Mouse (Mus musculus): ENCODE measurements around the gene Clec2i. TPM values are rescaled to one million over a fixed set of nuclear protein-coding genes. Genes with fewer than 3 reads are reported as not detected.
"Not testable (repeated sequence)": the region's sequence is repeated elsewhere in the genome, so short reads cannot be mapped to it uniquely, and the experiment has no call there.

The Clec2i gene
- total and polyA plus RNA-seq, 2 experiments from 2014 or later, result 0.11 TPM; not detected in 1

DNA sequence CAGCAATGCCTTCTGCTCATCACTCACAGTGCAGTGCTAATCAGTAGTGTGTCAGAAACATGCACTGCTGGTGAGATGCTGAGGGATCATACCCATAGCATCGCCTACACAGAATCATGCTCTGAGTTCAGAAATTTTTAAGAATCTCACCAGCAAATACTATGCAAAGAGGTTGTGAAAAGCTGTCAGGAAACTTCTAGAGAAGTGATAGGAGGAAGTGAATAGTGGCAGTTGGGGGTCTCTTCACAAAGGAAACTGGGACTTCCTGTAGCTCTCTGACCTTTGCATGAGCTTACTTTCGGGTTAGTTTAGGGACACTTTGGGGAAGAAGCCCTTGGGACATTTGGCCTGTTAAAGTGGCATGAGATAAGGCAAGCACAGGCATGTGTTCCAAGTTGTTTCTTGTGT is 3.6 kb downstream of the Clec2i start, which contains the start of gene BC035044:
BC035044 (minus strand) TSS at position 179 of the 408 bp plus-strand sequence.
- no peak within 1 kb of the TSS for H3K27ac ChIP-seq (ENCODE audit: low read depth, low read length)
- no peak within 1 kb of the TSS for H3K4me2 ChIP-seq (ENCODE audit: low read depth)
- ATAC-seq, result no peak
- no peak for TF ChIP-seq CTCF (IDR thresholded peaks at IDR 0.05; ENCODE audit: low read depth)
- H3K4me1 ChIP-seq (ENCODE audit: insufficient read depth), result no peaks in the 10 kb centered on the region
- no peak within 1 kb of the TSS for H3K4me3 ChIP-seq (ENCODE audit: low read depth, low read length)
- DNase-seq, result no peak
- no peaks in the 10 kb centered on the region for H3K27me3 ChIP-seq (ENCODE audit: insufficient read depth, low read length)
- 77% methylated on average over 2 of the region's 2 CpGs for WGBS
- no peak within 1 kb of the TSS for H3K9ac ChIP-seq
- no peaks in the 10 kb centered on the region for H3K9me3 ChIP-seq (ENCODE audit: low read length)
- no peaks in the 10 kb centered on the region for H3K36me3 ChIP-seq (ENCODE audit: insufficient read depth)

DNA sequence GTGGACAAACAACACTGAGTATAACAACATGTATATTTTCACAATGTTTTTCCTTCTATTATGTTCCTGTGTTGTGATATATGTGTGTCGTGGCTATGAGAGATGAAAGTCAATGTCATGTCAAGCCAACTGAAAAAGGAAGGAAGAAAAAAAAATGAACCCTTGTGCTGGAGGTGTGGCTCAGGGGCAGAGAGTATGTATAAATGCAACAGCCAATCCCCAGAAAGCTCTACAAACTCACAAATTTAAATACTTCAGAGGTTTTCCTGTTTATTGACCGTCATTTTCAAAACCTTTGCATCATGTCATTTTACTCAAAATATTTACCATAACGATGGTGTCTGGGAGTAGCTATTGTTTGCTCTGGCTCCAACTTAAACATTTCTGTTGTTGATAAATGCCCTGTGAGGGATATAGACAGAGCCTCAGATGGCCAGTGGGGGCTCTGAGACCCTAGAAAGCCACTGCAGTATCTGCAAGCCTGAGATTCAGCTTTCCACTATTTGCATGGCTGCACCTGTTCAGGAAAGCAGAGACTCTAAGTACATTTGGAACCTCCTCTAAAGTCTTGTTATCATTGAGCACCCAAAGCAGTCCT is 8.1 kb downstream of the Clec2i start:
- Histone ChIP-seq H3K27ac (ENCODE audit: low read depth, low read length) (no peak overlapping the region), H3K4me3 (ENCODE audit: low read depth, low read length) (no peak overlapping the region), H3K27me3 (ENCODE audit: insufficient read depth, low read length) (no peaks in the 10 kb centered on the region), H3K9ac (no peak overlapping the region), H3K9me3 (ENCODE audit: low read length) (no peaks in the 10 kb centered on the region), H3K4me2 (ENCODE audit: low read depth) (no peak overlapping the region), H3K4me1 (ENCODE audit: insufficient read depth) (no peaks in the 10 kb centered on the region), H3K36me3 (ENCODE audit: insufficient read depth) (no peaks in the 10 kb centered on the region)
- no peak for TF ChIP-seq CTCF (IDR thresholded peaks at IDR 0.05; ENCODE audit: low read depth)
- ATAC-seq, result no peak
- 84% methylated on average over 3 of the region's 3 CpGs for whole genome bisulfite sequencing
- no peak for DNase-seq

DNA sequence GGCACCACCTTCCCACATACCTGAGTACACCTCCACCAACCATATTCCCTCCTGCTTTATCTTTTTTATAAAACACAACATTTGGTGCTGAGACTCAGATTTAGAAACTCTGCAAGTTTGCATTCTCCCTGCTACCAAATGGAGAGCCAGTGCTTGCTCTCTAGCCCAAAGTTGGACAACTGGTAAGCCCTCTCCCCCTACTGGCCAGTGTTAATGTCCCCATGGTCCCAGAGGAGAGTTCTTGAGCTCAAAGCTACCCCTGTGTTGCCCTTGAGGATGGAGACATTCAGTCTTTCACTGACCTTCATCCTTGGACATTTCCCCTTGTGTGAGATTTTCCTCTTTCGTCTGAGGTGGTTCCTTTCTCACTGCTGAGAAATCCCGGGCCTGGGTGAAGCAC is 12.7 kb downstream of the Clec2i start:
- Histone ChIP-seq H3K9ac (no peak overlapping the region), H3K36me3 (ENCODE audit: insufficient read depth) (no peaks in the 10 kb centered on the region), H3K27me3 (ENCODE audit: insufficient read depth, low read length) (no peaks in the 10 kb centered on the region), H3K4me3 (ENCODE audit: low read depth, low read length) (no peak overlapping the region), H3K4me1 (ENCODE audit: insufficient read depth) (no peaks in the 10 kb centered on the region), H3K4me2 (ENCODE audit: low read depth) (no peak overlapping the region), H3K27ac (ENCODE audit: low read depth, low read length) (no peak overlapping the region), H3K9me3 (ENCODE audit: low read length) (no peaks in the 10 kb centered on the region)
- DNase-seq, result no peak
- ATAC-seq, result no peak
- no peak for TF ChIP-seq CTCF (IDR thresholded peaks at IDR 0.05; ENCODE audit: low read depth)
- 84% methylated on average over 2 of the region's 2 CpGs for WGBS

DNA sequence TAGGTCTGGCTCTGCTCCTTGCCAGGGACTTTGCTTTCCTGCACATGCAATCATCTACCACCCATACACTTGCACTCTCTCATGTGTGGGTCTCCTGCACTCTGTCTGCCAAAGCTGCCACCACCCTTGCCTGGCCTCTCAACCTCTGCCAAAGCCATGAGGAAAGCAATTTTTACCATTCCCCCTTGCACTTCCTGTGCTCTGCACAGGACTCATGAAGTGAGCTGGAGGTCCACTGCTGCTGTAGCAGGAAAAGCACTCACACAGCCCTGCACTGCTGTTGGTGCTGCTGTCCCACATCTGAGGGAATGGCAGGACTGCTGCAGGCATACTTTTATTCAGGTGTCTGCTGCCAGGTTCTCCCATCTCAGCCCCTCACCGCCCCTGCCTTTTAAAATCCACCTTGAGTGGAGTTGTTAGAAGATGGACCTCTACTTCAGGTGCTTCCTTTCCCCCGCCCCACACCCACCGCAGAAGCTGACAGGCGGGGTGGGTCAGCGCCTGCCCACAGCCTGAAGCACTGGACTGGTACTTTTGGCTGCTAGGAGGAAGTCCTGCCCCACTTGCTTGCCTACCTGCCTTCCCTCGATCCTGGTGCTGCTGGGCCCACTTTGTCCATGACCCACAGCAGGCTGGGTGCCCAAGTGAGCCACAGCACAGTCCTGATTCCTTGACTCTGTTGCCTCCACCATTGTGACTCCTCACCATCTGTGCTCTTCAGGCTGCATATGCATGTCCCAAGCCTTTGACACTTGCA is 13.6 kb downstream of the Clec2i start:
- not testable (repeated sequence) for DNase-seq; H3K4me3 ChIP-seq (ENCODE audit: low read depth, low read length); ATAC-seq; H3K9ac ChIP-seq; H3K9me3 ChIP-seq (ENCODE audit: low read length); H3K4me2 ChIP-seq (ENCODE audit: low read depth); H3K36me3 ChIP-seq (ENCODE audit: insufficient read depth); H3K4me1 ChIP-seq (ENCODE audit: insufficient read depth); H3K27ac ChIP-seq (ENCODE audit: low read depth, low read length); H3K27me3 ChIP-seq (ENCODE audit: insufficient read depth, low read length)
- WGBS, result 93% methylated on average over 6 of the region's 6 CpGs

DNA sequence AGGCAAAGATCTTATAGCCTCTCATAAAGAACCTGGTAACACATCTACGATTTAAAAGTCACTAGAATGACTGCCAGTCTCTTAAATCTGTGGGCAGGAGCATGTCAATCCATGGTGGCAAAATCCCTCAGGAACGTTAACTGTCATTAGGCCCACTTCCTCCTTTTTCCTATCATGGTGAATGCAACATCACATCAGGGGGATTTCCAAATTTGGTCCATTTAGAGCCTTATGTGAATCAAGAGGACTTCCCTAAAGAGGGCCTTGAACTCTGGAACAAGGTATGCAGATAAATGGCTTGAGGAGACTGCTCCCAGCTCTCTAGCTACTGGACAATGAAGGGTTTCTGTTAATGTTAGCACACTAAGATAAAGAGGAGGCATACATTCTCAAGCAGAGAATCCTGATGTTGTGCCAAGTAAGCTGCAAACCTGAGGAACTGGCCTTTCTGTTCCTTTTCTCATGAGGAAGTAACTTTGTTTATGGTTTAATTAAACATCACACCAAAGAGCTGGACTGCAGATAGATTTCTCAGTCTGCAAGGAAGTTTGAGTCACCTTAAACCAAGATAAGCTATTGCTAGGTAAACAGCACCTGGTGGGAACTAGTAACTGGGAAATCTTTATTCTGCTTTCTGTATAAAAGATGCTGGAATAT is 26.3 kb downstream of the Clec2i start:
- no peaks in the 10 kb centered on the region for H3K9me3 ChIP-seq (ENCODE audit: low read length)
- WGBS, result 90% methylated on average over 2 of the region's 2 CpGs
- H3K4me1 ChIP-seq (ENCODE audit: insufficient read depth), result no peaks in the 10 kb centered on the region
- no peak overlapping the region for H3K9ac ChIP-seq
- ATAC-seq (no peak), DNase-seq (no peak)
- H3K4me3 ChIP-seq (ENCODE audit: low read depth, low read length), result no peak overlapping the region
- no peaks in the 10 kb centered on the region for H3K36me3 ChIP-seq (ENCODE audit: insufficient read depth)
- no peak overlapping the region for H3K27ac ChIP-seq (ENCODE audit: low read depth, low read length)
- no peak for TF ChIP-seq CTCF (IDR thresholded peaks at IDR 0.05; ENCODE audit: low read depth)
- no peak overlapping the region for H3K4me2 ChIP-seq (ENCODE audit: low read depth)
- no peaks in the 10 kb centered on the region for H3K27me3 ChIP-seq (ENCODE audit: insufficient read depth, low read length)

DNA sequence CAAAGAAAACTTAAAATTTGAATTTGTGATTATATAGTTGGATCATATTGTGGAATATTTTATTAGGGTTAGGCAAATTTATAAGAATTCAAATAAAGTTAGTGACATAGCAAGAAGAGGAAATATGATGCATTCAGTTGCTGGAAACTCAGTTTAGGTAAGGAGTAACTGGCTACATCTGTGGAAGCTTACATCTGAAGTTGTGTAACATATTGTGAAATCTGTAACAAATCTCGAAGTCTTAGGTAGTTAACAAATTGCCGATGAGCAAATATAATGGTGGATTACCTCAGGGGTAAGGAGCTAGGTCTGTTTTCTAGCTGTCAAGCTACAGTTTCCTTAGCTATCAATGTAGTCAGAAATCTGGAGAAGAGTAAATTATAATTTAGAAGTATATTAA is 29.9 kb downstream of the Clec2i start:
- H3K9ac ChIP-seq, result no peak overlapping the region
- H3K4me3 ChIP-seq (ENCODE audit: low read depth, low read length), result no peak overlapping the region
- H3K4me2 ChIP-seq (ENCODE audit: low read depth), result no peak overlapping the region
- no peak overlapping the region for H3K27ac ChIP-seq (ENCODE audit: low read depth, low read length)
- ATAC-seq, result no peak
- DNase-seq, result no peak
- H3K36me3 ChIP-seq (ENCODE audit: insufficient read depth), result no peaks in the 10 kb centered on the region
- 86% methylated on average over 2 of the region's 2 CpGs for WGBS
- no peaks in the 10 kb centered on the region for H3K27me3 ChIP-seq (ENCODE audit: insufficient read depth, low read length)
- TF ChIP-seq CTCF (IDR thresholded peaks at IDR 0.05; ENCODE audit: low read depth), result no peak
- H3K9me3 ChIP-seq (ENCODE audit: low read length), result no peaks in the 10 kb centered on the region
- no peaks in the 10 kb centered on the region for H3K4me1 ChIP-seq (ENCODE audit: insufficient read depth)

DNA sequence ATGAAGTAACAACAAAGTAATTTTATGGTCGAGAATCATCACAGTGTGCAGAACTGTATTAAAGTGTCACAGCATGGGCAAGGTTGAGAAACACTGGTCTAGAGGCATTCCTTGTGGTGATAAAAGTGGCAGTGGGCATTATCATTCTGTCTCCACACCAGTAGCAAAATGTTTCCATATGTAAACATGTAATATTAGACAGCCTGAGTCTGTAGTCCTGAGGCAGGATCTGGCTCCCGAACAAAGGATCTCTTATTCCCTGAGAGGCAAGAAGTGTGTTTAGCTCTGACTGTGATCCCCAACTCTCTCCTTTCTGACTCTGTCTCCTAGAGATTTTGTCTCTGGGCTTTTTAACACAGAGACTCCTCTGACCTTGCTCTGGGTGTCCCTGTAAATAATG is 45.7 kb downstream of the Clec2i start:
- H3K27me3 ChIP-seq (ENCODE audit: insufficient read depth, low read length), result no peaks in the 10 kb centered on the region
- H3K9me3 ChIP-seq (ENCODE audit: low read length), result no peaks in the 10 kb centered on the region
- WGBS, result 76% methylated on average over 2 of the region's 2 CpGs
- no peak for ATAC-seq
- H3K4me3 ChIP-seq (ENCODE audit: low read depth, low read length), result no peak overlapping the region
- H3K4me2 ChIP-seq (ENCODE audit: low read depth), result no peak overlapping the region
- no peaks in the 10 kb centered on the region for H3K36me3 ChIP-seq (ENCODE audit: insufficient read depth)
- DNase-seq, result no peak
- TF ChIP-seq CTCF (IDR thresholded peaks at IDR 0.05; ENCODE audit: low read depth), result no peak
- H3K9ac ChIP-seq, result no peak overlapping the region
- H3K27ac ChIP-seq (ENCODE audit: low read depth, low read length), result no peak overlapping the region
- H3K4me1 ChIP-seq (ENCODE audit: insufficient read depth), result no peaks in the 10 kb centered on the region

DNA sequence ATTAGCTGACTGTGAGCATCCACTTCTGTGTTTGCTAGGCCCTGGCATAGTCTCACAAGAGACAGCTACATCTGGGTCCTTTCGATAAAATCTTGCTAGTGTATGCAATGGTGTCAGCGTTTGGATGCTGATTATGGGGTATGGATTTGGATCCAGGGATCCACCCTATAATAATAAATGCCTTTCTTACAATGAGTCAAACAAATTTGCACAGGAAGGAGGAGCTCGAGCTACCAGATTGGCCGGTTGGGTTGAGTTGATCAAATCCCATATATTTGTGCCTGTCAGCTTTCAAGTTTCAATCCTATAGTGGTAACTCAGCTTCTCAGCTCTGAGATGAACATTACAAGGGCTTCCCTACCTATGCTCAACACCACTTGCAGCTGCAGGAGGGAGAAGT is 46.7 kb downstream of the Clec2i start, which contains the start of gene Clec2g:
Clec2g (plus strand) TSS at position 301 of the 400 bp plus-strand sequence.
- DNase-seq; H3K9me3 ChIP-seq (ENCODE audit: low read length); H3K4me3 ChIP-seq (ENCODE audit: low read depth, low read length); H3K4me1 ChIP-seq (ENCODE audit: insufficient read depth); H3K27ac ChIP-seq (ENCODE audit: low read depth, low read length); ATAC-seq; H3K4me2 ChIP-seq (ENCODE audit: low read depth); H3K27me3 ChIP-seq (ENCODE audit: insufficient read depth, low read length); H3K9ac ChIP-seq; H3K36me3 ChIP-seq (ENCODE audit: insufficient read depth): not testable (repeated sequence)
- 84% methylated on average over 4 of the region's 4 CpGs for WGBS

DNA sequence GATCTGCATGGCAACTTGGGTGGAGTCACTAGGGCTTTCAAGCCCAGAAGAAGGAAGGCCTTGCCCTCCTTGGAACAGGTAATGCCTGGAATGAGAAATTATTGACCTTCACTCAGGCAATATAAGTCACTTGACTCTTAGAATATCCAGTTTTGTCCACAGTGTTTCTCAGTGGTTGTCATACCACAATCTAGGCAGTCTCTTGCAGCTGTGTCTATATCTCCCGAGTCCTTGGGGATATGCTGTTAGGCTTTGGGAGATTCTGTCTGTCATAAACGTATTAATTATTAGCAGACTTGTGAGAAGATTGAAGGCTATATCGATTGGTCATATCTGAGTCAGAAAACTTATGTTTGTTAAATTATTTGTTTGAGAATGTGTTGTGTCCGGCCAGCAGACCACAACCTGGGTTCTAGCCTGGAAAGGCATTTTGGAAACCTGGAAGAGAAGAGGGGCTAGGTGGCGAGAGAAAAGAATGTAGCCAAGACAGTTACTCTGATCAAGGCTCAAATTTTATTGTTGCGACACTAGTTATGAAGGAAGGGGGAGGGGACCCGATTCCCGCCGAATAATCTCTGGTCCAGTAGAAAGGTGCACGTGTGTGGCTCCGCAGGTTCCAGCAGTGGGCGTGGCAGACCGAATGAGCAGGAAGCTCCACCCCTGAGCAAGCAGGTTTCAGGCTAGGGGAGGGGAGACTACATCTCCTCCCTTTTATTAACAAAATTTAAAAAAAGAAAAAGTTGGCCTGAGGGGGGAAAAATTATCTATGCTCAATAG is 48.7 kb downstream of the Clec2i start:
- H3K4me3 ChIP-seq (ENCODE audit: low read depth, low read length); H3K27me3 ChIP-seq (ENCODE audit: insufficient read depth, low read length); H3K36me3 ChIP-seq (ENCODE audit: insufficient read depth); H3K9ac ChIP-seq; H3K27ac ChIP-seq (ENCODE audit: low read depth, low read length); H3K4me1 ChIP-seq (ENCODE audit: insufficient read depth); H3K9me3 ChIP-seq (ENCODE audit: low read length); H3K4me2 ChIP-seq (ENCODE audit: low read depth); DNase-seq; ATAC-seq: not testable (repeated sequence)
- 92% methylated on average over 4 of the region's 13 CpGs for WGBS
